Mouse (Mus musculus): ENCODE measurements around the gene Zgrf1. TPM values are rescaled to one million over a fixed set of nuclear protein-coding genes. Genes with fewer than 3 reads are reported as not detected.
A peak's percentile ranks its signal among the peaks of the same experiment; 100 is the strongest.

Zgrf1 gene
- total RNA-seq (2014; fragmentation: Nextera tagmentation) (39.4 and 40.0 TPM in 2 replicates), total RNA-seq (2017) (24.4 and 26.6 TPM in 2 replicates)

GRCm38 (mm10) chr3:127552973-127553719 lies at the start of gene Zgrf1, which contains the start of gene Larp7:
TSS of gene Zgrf1 (plus strand) at chr3:127553489.
TSS of gene Larp7 (minus strand) at chr3:127553349.
- peak; percentile 96 for ATAC-seq (replicated peaks; ENCODE audit: low FRiP score, low TSS enrichment, poor library complexity, severe bottlenecking)

GRCm38 (mm10) chr3:127507878-127508783 lies 45.2 kb upstream of the Zgrf1 start:
- peak; percentile 84 for ATAC-seq (replicated peaks; ENCODE audit: low FRiP score, low TSS enrichment, poor library complexity, severe bottlenecking)

GRCm38 (mm10) chr3:127511786-127512746 lies 41.2 kb upstream of the Zgrf1 start:
- ATAC-seq (replicated peaks; ENCODE audit: low FRiP score, low TSS enrichment, poor library complexity, severe bottlenecking), result no peak

GRCm38 (mm10) chr3:127512794-127513335 lies 40.4 kb upstream of the Zgrf1 start:
- ATAC-seq (replicated peaks; ENCODE audit: low FRiP score, low TSS enrichment, poor library complexity, severe bottlenecking), result no peak

GRCm38 (mm10) chr3:127513699-127514098 lies 39.6 kb upstream of the Zgrf1 start:
- no peak for ATAC-seq (replicated peaks; ENCODE audit: low FRiP score, low TSS enrichment, poor library complexity, severe bottlenecking)

- ATAC-seq (replicated peaks; ENCODE audit: low FRiP score, low TSS enrichment, poor library complexity, severe bottlenecking), result no peak
These were observed 38.0 kb upstream of the Zgrf1 start for GRCm38 (mm10) chr3:127515251-127515650.

GRCm38 (mm10) chr3:127520300-127520699 lies 33.0 kb upstream of the Zgrf1 start:
- ATAC-seq (replicated peaks; ENCODE audit: low FRiP score, low TSS enrichment, poor library complexity, severe bottlenecking), result no peak

GRCm38 (mm10) chr3:127521156-127521555 lies 32.1 kb upstream of the Zgrf1 start:
- no peak for ATAC-seq (replicated peaks; ENCODE audit: low FRiP score, low TSS enrichment, poor library complexity, severe bottlenecking)

GRCm38 (mm10) chr3:127525188-127525819 lies 28.0 kb upstream of the Zgrf1 start:
- 0 out of 2 replicates have a peak, but pooled peaks have one; percentile 10 for ATAC-seq (replicated peaks; ENCODE audit: low FRiP score, low TSS enrichment, poor library complexity, severe bottlenecking)

GRCm38 (mm10) chr3:127527465-127528034 lies 25.7 kb upstream of the Zgrf1 start:
- no peak for ATAC-seq (replicated peaks; ENCODE audit: low FRiP score, low TSS enrichment, poor library complexity, severe bottlenecking)

- ATAC-seq (replicated peaks; ENCODE audit: low FRiP score, low TSS enrichment, poor library complexity, severe bottlenecking), result no peak
These were observed 24.1 kb upstream of the Zgrf1 start for GRCm38 (mm10) chr3:127529210-127529609.

GRCm38 (mm10) chr3:127529824-127530223 lies 23.5 kb upstream of the Zgrf1 start:
- ATAC-seq (replicated peaks; ENCODE audit: low FRiP score, low TSS enrichment, poor library complexity, severe bottlenecking), result no peak

GRCm38 (mm10) chr3:127530293-127530692 lies 23.0 kb upstream of the Zgrf1 start:
- no peak for ATAC-seq (replicated peaks; ENCODE audit: low FRiP score, low TSS enrichment, poor library complexity, severe bottlenecking)

- no peak for ATAC-seq (replicated peaks; ENCODE audit: low FRiP score, low TSS enrichment, poor library complexity, severe bottlenecking)
These were observed 14.1 kb upstream of the Zgrf1 start for GRCm38 (mm10) chr3:127539193-127539592.

- no peak for ATAC-seq (replicated peaks; ENCODE audit: low FRiP score, low TSS enrichment, poor library complexity, severe bottlenecking)
These were observed 9.3 kb upstream of the Zgrf1 start for GRCm38 (mm10) chr3:127543976-127544375.

- no peak for ATAC-seq (replicated peaks; ENCODE audit: low FRiP score, low TSS enrichment, poor library complexity, severe bottlenecking)
These were observed 8.6 kb upstream of the Zgrf1 start for GRCm38 (mm10) chr3:127544610-127545121.

- 0 out of 2 replicates have a peak, but pooled peaks have one; percentile 39 for ATAC-seq (replicated peaks; ENCODE audit: low FRiP score, low TSS enrichment, poor library complexity, severe bottlenecking)
These were observed 5.4 kb upstream of the Zgrf1 start for GRCm38 (mm10) chr3:127547882-127548281.

GRCm38 (mm10) chr3:127552434-127552972 lies 786 bp upstream of the Zgrf1 start:
- ATAC-seq (replicated peaks; ENCODE audit: low FRiP score, low TSS enrichment, poor library complexity, severe bottlenecking), result no peak

Measured in megakaryocyte-erythroid progenitor cell, adult 5-6 weeks (primary cell).